Mouse (Mus musculus): ENCODE results near the gene Fam187a.

Gene Fam187a

DNA sequence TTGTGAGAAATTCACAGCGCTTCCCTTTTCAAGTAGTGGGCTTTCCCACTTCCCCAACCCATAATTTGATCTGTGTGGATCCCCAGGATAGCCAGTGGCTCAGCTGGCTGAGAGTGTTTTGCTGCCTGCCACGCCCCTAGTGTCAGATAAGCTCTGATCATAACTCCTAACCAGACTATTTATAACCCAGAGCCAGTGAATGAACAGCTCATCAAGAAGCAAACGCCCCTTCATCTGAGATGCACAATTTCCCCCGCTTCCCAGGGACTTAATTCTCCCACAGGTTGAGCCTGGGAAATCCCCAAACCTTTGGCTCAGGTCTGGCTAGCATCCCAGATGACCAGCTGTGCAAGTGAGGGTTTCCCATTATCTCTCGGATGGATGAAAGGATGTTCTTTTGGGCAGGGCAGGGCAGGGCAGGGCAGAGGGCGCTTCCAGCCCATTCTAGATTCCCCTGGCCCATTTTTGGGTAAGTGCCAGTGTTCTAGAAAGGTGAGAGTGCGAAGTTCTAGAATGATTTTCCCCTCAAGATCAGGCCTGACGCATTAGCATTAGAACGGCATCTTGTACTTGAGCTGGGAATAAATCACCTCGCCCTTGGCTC lies at the start of gene Fam187a:
Gene Fam187a, plus strand, starts transcription at position 554 of the 604 bp plus-strand sequence.
- DNase-seq (ENCODE audit: low spot score in 2 of 2), result no peak

DNA sequence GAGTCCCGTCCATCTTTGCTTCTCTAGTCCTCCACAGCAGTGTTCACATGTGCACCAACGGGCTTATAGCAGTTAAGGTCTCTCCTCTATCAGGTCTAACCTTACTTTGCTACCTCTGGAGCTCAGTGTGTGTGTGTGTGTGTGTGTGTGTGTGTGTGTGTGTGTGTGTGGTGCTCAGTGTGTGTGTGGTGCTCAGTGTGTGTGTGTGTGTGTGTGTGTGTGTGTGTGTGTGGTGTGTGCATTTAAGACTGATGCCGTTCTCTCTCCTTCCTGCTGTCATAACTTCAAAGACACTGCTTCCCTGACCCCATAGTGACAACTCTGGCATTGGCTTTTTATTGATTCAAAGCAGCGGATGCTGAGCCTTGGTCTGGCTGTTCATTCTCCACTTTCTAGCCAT lies 49.4 kb upstream of the Fam187a start, which contains the start of gene Higd1b:
Gene Higd1b, plus strand, starts transcription at position 301 of the 400 bp plus-strand sequence.
- no peak for DNase-seq (ENCODE audit: low spot score in 2 of 2)

DNA sequence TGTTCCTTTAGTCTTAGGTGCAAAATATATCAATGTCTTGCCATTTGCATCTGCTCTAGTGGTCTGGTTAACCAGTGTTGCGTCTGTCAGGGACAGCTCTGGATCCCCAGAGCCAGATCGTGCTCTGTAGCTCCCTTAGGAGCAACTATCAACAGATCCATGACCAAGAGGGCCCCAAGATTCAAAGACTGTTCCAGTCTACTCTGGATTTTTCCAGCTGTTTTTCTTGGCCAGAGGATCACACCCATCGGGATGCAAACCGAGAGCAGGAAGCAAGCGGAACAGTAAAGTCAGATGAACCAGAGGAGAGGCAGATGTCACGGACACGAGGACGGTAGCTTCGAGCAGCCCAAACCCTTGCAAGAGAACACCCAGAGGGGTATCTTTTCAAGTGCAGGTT lies 48.8 kb upstream of the Fam187a start:
- DNase-seq (ENCODE audit: low spot score in 2 of 2), result no peak

DNA sequence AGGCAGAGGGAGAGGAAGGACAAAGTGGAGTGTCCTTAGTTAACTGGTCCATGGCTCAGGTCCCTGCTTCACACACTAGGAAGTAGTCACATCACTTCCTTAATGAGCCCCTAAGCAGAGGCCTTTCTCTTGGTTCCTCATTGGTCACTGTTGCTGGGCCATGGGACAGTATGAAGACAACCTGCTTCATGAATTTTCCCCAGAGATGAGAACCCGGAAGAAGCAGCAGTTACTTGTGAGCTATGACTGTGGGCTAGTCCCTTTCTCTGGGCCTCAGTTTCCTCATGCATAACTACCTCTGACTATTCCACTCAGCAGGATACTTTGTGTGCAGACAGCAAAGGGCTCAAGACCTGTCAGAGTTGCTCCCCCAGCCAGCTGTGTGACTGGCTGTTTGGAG lies 47.6 kb upstream of the Fam187a start:
- DNase-seq (ENCODE audit: low spot score in 2 of 2), result no peak

DNA sequence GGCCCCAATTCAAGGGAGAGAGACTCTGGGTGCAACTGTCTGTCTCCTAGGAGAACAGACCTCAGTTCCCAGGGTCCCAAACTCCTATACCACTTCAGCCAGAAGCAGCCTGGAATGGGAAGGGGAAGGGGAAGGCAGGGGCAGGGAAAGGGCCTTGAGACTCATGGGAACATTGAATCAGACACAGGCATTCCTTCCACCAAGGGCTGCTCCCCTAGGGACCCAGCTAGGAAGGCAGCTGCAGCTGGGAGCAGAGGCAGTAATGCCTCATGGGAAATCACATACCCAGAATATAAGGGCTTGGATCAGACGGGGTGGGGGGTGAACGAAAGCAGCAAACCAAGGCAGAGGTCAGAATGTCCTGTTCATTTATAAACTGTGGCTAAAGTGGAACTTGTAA lies 46.8 kb upstream of the Fam187a start:
- DNase-seq (ENCODE audit: low spot score in 2 of 2), result no peak

DNA sequence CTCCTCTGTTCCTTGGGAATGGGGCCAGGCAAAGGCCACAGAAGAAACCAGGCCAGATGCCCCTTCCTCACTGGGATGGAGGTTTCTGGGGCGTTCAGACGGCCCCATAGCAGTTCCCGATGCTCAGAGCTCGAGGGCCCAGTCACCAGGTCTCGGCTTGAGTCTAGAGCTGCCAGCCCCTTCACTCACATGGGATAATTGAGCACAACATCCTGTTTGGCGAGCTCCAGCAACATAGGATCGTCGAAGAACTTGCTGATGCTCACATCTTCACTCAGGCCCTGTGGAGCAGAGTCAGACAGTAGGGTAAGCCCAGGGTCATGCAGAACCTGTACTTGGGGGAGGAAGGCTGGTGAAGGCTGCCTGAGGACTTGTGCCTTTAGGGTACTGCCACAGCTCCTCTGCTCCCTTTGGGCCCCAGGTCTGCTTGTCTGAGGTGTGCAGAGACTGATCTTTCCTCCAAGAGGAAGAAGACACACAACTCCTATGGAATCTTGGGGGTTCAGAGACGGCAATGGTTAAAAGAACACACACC lies 46.3 kb upstream of the Fam187a start:
- no peak for DNase-seq (ENCODE audit: low spot score in 2 of 2)

DNA sequence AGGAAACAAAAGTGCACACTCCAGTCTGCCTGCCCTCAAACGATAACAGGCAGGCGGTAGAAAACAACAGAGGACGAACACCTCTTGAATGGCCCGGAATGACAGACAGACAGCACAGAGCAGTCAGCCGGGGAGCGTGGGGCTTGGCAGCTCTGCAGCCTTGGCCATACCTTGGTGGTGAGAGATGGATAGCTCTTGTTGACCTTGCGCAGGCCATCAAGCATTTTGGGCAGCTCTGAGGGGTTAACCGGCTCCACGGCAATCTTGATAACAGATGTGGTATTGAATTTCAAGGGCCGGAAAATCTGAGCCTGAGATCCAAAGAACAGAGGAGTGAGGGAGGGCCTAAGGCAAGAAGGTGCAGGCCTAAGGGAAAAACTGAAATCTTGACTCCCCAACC lies 39.0 kb upstream of the Fam187a start:
- no peak for DNase-seq (ENCODE audit: low spot score in 2 of 2)

DNA sequence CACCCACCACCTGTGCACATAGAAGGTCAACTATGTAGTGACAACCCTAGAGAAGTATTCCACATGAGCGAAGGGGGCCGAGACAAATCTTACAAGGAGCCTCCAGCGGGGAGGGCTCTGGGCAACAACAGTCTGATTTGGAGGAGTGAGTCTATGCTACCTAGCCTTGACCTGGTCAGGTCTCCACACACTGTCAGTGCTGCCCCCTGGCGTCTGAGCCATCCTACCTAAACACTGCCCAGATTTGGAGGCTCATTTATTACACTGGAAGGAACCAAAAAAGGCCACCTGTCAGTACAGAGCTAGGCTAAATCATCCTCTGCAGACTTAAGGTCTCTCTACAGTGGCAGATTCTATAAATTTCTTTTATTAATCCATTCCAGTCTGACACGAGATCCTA lies 33.1 kb upstream of the Fam187a start:
- DNase-seq (ENCODE audit: low spot score in 2 of 2), result peak; percentile 28 to 55

DNA sequence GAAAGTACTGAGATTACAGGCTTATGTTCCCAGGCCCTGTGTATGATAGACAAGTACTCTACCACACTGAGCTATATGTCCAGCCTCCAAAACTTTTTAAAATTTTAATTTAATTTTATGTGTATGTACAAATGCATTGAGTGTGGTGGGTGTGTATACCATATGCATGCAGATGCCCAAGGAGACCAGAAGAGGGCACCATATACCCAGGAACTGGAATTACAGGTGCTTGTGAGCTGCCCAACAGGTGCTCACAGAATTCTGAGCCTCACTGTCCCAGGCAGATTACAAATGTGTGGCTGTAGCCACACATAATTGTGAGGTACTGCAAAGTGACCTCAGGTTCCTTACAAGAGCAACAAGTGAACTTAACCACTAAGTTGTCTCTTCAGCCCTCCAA lies 31.2 kb upstream of the Fam187a start:
- DNase-seq (ENCODE audit: low spot score in 2 of 2), result no peak

DNA sequence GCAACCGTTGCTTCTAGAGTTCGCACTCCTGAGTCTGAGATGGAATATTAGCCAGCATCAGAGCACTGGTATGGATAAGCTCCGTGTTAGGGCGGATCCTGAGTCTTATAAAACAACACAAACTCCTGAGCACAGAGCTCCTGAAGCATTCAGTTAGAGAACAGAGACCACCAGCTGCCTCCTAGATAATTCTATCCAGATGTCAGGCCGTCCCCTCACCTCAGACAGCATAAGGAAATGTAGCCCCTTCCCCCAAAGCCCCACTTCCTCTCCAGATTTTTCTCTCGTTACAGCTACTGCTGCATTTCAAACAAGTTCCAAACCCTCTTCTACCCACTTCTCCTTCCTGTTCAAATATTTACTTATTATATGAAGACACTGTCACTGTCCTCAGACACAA lies 29.0 kb upstream of the Fam187a start:
- no peak for DNase-seq (ENCODE audit: low spot score in 2 of 2)

DNA sequence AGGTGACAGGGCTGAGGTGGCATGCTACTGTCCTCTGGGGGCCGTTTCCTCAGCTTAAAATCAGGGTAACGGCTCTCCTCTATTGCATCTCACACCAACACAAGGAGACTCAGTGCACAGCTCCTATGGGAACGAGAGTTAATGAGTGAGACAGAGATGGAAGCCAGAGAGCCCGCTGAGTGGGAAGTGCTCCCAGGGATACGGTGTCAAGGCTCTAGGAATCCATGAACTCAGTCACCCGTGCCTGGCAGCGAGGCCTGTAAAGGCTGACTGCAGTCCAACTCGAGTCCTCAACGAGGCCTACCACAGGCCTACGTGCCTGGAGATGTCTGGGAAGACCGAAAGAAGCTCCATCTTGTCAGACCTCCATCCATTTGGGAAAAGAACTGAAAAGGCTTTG lies 26.0 kb upstream of the Fam187a start:
- DNase-seq (ENCODE audit: low spot score in 2 of 2), result no peak

DNA sequence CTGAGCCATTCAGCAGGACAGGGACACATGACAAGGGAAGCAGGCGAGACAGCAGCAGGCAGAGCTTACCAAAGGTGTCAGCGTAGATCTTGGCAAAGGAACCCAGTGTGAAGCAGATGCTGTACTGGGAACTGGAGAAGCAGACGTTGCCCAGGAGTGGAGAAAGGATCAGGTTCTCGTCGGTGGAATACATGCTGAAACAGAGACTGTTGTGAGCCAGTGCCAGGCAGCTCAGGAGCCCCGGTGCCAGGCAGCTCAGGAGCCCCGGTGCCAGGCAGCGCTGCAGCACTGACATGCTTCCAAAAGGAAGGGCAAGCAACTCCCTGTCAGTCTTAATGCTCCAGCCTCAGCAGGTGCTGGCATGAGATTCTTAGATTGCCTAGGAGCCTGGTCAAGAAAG lies 25.0 kb upstream of the Fam187a start:
- DNase-seq (ENCODE audit: low spot score in 2 of 2), result no peak

DNA sequence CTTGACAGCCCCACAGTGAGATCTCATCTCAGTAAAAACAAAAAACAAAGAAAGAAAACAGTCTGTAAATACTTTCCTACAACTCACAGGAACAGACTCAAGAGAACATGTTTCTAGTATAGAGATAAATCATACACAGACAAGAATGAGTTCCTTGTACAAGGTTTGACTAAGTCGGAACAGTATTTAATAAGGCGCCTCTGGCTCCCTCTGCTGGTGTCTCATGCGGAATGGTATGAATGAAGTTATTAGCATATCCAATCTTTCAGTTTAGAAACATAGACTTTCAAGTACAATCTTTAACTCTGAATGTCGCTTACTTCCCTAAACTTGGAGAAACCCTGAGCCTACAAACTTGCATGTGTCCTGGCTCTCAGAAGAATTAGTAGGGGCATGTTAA lies 20.7 kb upstream of the Fam187a start:
- peak; percentile 28 to 60 for DNase-seq (ENCODE audit: low spot score in 2 of 2)

DNA sequence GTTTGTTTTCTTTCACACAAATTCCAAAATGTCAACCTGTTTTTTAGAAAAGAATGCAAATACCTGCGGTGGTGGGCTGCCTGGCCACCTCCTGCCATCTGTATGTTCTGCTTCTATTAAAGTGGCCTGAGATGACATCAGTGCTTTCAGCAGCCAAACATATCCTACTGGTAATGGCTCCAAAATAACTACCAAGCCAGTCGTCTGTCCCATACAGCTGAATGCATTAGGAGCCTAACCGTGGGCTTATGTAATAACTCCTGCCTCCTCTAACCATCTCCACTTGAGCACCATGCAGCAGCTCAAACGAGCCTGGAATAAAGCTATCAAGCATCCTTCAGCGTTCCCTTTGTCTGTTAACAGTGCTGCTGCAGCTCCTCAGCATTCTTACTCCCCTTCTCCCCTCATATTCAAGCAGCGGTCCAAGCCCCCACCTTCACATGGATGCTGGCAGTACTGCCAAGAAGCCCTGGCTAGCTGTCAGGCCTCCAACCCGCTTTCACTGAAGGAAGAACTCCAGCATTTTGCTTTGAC lies 10.1 kb upstream of the Fam187a start:
- no peak for DNase-seq (ENCODE audit: low spot score in 2 of 2)

DNA sequence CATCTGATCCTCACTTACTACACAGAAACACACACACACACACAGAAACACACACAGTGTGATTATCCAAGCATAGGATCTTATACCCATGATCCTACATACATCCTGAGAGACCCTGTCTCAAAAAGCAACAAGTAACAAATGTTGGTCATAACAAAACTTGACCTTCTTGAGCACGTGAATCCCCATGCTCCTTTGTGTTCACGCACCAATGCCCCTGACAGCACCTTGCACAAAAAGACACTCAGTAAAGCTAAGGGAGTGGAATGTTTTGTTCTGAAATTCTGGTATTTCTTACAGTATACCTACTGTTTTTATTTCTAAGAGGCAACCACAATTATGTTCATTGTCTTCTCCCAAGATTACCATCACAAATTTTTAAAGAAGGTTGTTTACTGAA lies 5.4 kb upstream of the Fam187a start:
- no peak for DNase-seq (ENCODE audit: low spot score in 2 of 2)

DNA sequence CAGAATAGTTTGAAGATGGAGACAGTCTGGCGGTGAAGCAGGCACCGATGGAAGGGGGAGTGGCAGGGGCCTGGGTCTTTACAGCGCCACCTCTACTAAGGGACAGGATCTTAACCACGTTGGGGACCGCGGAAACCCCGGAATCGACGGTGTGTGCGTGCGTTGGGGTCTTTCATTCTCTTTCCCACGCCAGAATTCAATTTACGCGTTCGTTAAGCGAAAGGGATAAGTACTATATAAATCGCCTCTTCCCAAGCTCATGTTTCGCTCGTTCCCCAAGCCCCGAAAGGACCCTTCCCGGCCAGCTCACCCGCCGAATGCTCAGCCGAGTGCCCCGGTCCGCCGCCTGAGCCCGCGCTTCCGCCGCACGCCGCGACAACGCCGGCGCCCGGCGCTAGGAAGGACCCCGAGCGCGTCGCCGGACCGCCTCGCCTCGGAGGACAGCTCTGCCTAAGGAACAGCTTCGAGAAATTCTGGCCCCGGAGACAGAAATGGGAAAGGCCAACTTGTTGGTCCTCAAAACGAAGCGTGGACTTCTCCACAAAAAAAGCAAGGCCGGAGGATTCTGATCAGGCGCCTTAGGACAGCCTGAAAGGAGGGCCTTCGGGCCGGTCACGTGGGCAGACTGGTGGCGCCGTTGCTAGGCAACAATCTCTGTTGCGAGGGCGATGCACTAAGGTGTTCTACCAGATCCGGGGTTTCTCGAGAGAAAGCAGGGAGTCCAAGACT lies 4.2 kb upstream of the Fam187a start, which contains the start of the genes Eftud2 and Ccdc103:
Gene Eftud2, minus strand, starts transcription at position 401 of the 729 bp plus-strand sequence.
Gene Ccdc103, plus strand, starts transcription at position 620 of the 729 bp plus-strand sequence.
- peak; percentile 90 to 93 for DNase-seq (ENCODE audit: low spot score in 2 of 2)

DNA sequence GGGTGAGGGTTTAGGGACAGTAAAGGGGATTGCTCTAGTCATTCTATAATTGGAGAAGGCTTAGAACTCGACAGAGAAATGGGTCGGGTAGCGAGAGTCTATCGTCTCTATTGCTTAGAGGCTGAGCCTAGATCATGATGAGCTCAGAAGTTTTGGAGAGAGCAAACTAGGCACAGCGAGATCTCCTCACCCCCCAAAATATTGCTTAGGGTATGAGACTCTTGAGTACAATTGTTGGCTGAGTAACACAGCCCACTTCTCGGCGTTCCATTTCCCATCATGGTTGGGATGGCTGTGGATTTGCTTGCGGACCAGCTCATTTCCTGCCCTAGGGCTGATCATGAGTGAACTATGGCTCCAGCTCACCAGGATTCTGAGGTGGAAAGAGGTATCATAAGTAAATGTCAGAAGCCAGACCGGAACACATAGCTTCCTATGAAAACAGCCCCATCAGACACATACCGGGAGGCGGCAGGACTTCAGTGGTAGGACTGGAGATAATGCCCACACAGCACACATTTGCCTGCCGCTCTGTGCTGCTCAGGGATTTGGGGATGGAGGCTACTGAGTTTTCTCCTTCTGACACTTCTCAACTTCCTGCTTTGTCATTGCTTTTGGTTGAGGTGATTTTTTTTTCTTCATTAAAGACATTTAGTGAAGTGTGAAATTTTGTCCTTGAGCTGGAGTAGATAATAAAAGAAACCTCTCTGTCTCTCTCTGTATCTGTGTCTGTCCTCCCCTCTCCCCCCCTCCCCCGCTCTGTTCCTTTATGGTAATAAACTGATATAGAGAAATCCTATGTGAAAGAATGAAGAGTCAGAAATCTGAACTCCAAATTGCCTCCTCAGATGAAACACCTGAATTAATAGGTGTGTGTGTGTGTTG lies 3.4 kb upstream of the Fam187a start:
- no peak for DNase-seq (ENCODE audit: low spot score in 2 of 2)

DNA sequence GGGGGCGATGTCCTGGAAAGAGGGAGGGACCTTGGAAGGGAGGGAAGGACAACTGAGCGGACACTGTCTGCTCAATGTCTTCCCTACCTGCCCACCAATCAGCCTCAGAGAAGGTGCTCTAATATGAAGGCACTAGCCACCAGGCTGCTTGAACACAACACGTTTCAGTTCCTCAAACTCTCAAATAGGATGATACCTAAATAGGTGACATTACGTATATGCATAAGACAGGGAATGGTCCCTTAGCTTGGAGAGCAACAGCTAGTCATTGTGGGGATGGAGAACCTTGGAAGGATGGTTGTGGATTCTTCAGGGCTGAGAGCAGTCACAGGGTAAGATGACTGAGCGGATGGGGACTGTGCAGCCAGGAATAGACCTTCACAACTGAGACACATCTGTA lies 2.5 kb downstream of the Fam187a start:
- DNase-seq (ENCODE audit: low spot score in 2 of 2), result no peak

DNA sequence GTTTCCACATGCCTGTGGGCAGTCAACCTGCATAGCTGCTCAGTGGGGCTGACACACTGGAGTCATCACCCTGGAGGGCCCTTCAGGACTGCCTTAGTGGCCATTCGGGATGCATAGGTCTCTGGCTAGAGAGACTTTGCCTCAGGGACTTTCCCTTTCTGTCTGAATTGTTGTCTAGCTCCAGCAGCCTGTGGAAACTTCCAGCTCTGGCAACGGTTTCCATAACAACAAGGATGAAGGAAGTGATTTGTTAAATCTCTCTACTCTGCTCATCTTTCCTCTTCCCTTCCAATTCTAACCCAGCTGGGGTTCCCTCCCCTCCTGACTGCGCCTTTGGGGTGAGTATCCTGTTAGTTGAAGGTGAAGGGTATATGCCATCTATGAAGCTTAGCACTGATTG lies 3.2 kb downstream of the Fam187a start:
- DNase-seq (ENCODE audit: low spot score in 2 of 2), result no peak

DNA sequence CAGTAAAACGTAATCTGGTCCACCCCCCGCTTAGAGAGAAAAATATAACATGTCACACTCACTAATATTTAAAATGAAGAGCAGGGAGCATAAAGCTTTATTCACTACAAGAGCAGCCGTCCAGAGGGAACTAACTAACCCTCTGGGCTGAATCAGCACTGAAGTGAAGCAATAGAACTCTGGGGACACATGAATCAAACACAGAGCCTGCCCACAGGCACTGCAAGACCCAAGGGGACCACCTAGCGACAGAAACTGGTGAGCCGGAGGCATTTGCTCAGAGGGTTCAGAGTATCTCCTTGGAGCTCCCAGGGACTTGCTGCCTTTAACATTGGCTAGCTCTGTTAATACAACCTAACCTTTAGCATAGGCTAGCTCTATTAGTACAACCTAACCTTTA lies 5.1 kb downstream of the Fam187a start:
- DNase-seq (ENCODE audit: low spot score in 2 of 2), result peak in 1 of 2 experiments; percentile 13

DNA sequence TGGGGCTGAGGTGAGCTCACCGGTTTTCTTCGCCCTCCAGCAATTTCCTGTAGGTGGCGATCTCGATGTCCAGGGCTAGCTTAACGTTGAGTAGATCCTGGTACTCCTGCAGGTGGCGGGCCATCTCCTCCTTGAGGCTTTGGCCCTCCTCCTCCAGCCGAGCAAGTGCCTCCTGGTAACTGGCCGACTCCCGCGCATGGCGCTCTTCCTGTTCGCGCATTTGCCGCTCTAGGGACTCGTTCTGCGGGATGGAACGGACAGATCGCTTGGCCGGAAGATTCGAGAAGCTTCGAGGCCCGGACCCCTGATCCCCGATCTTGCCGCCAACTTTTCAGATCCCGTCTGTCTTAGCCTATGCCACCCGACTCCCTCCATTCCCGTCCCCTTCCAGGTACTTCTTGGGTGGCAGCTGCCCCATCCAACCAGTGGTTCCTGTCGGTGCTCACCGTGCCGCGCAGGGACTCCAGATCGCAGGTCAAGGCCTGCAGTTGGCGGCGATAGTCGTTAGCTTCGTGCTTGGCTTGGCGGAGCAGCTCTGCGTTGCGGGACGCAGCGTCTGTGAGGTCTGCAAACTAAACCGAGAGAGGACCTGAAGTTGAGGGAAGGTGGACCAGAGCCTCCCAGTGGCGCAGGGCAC lies 8.2 kb downstream of the Fam187a start:
- DNase-seq (ENCODE audit: low spot score in 2 of 2), result peak; percentile 72 to 79
